Mouse (Mus musculus): ENCODE measurements at regions not wholly inside any gene's neighbourhood (a gene's known extent, or its start where the extent isn't known, plus 50 kb on each side); places are given as distances from the start of the nearest gene placed in this dataset.
"Not testable (repeated sequence)": the region's sequence is repeated elsewhere in the genome, so short reads cannot be mapped to it uniquely, and the experiment has no call there.

DNA sequence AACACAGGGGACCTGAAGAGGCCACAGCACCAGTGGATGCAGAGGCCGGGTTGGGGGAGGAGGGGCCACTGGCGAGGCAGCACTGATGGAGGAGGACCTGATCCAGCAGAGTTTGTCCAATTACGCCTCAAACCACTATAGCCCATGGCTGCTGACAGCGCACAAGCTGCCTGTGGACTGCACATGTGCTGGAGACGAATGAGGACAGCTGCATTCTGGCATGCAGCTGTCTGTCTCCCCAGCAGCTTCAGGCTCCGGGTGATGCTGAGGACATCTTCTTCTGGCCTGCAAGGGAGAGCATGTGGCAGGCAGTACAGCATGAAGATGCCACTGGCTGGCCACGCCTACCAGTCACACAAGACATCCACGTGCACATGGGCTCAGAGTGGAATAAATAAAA lies 1055.2 kb downstream of the Basp1 start:
- Histone ChIP-seq H3K4me3 (no peak overlapping the region), H3K4me2 (no peak overlapping the region), H3K4me1 (no peaks in the 10 kb centered on the region), H3K27me3 (replicated peaks) (no peaks in the 10 kb centered on the region), H3K36me3 (no peaks in the 10 kb centered on the region), H3K9ac (no peak overlapping the region), H3K9me3 (replicated peaks) (peaks cover 9% of the 10 kb centered on the region; the same call in 1 of the 2 replicates), H3K27ac (no peak overlapping the region)
- 74% methylated on average over 8 of the region's 8 CpGs for WGBS (ENCODE audit: insufficient replicate concordance)
- ATAC-seq: no peak

DNA sequence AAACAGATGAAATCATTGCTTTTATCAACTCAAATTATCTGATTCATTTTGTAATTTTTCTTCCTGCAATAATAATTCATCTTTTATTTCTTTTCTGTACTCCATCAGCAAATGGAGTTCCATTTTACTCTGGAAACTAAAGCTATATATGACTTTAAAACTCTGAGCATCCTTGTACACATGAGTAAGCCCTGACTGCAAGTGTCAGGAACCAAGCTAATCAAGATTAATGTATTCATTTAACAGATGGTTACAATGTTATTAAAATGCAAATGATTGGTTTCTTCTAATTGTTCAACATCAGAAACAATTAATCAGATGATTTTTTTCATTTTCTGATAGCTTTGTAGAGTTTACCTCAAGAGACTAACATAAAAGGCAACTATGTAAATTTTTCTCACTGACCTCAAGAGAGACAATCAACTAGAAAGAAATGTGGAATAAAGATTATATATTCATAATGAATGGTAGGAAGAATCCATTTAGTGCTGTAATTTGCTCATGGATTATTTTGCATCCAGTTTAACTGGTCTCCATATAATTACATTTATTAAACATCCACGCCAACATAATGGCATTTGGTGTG lies 1064.5 kb downstream of the Basp1 start:
- H3K27me3 ChIP-seq (replicated peaks): no peaks in the 10 kb centered on the region
- no peaks in the 10 kb centered on the region for H3K9me3 ChIP-seq (replicated peaks)
- no peak for ATAC-seq
- no peak overlapping the region for H3K4me3 ChIP-seq
- no peak overlapping the region for H3K9ac ChIP-seq
- no peaks in the 10 kb centered on the region for H3K4me1 ChIP-seq
- no peak overlapping the region for H3K4me2 ChIP-seq
- 67% methylated on average over 1 of the region's 1 CpGs for WGBS (ENCODE audit: insufficient replicate concordance)
- H3K27ac ChIP-seq: no peak overlapping the region
- H3K36me3 ChIP-seq: no peaks in the 10 kb centered on the region

DNA sequence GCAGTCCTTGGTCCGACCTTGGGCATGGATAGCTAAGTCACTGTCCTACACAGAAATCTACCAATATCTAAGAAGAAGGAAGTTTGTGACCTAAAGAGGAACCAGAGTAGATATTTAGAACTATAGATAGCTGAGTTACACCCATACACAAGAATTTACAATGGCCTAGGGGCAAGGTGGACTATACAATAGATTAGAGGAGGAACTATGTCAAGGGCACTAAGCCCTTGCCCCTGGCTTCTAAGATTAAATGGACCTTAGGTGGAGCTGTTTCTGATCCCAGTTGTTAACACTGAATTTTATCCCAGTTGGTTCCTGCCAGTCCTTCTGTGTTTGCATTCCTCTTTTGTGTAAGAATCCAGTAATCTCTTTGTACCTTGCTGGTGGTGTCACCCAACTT lies 1077.7 kb downstream of the Basp1 start:
- 48% methylated on average over 1 of the region's 1 CpGs for WGBS (ENCODE audit: insufficient replicate concordance)
- not testable (repeated sequence) for H3K4me1 ChIP-seq; H3K27me3 ChIP-seq (replicated peaks); H3K4me3 ChIP-seq; H3K9ac ChIP-seq; ATAC-seq; H3K27ac ChIP-seq; H3K9me3 ChIP-seq (replicated peaks); H3K36me3 ChIP-seq; H3K4me2 ChIP-seq

DNA sequence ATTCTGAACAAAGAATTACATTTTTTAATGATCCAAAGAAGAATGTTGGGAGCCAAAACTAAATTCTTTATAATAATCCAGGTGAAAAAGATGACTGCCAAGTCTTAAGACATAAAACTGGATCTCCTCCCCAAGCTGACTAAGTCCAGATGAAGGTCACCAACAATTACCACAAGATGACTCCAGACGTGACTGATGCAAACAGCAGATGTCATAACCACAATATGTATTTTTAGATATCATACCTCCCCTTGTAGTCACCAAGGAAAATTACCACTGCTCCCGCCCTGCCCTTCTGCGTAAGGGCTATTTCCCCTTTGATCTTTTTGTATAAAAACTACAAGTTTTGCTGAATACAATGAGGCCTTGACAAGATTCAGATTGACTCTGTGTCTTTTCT lies 1110.4 kb downstream of the Basp1 start:
- not testable (repeated sequence) for H3K4me3 ChIP-seq; H3K27me3 ChIP-seq (replicated peaks); H3K27ac ChIP-seq; H3K4me1 ChIP-seq; ATAC-seq; H3K36me3 ChIP-seq; H3K9ac ChIP-seq; H3K9me3 ChIP-seq (replicated peaks); H3K4me2 ChIP-seq
- 67% methylated on average over 3 of the region's 3 CpGs for WGBS (ENCODE audit: insufficient replicate concordance)

DNA sequence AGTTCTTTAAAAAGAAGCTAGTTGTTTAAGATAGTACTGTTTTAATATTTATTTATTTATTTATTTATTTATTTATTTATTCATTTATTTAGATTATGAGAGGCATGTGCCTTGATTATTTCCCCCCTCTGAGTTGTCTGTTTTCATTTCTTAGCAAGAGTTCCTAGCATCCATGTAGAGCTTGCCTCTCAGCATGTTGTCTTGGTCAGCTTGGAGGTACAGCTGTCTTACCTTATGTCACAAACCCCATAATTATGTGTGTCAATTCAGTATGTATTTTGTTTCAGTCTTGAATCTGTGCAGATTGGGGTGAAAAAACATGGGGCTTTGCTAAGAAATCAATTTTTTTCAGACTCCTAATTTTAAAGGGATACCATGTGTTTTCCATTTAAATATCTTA lies 1116.3 kb downstream of the Basp1 start:
- no peaks in the 10 kb centered on the region for H3K27me3 ChIP-seq (replicated peaks)

DNA sequence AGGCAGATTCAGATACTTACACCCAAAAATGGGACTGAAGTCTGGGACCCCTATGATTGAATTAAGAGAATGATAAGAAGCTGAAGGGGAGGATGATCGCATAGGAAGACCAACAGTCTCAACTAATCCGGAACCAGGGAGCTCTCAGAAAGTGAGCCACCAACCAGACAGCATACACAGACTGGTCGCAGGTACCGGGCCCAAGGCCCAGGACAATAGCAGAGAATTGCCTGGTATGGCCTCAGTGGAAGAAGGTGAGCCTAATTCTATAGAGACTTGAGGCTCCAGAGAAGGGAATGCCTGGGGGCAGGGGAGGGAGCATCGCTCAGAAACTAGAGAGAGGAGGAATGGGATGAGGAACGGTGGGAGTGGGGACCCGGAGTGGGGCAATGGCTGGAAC lies 1116.8 kb downstream of the Basp1 start:
- Histone ChIP-seq H3K4me1 (no peaks in the 10 kb centered on the region), H3K9me3 (replicated peaks) (0 out of 2 replicates have a peak, but pooled peaks cover 4% of the 10 kb centered on the region), H3K36me3 (no peaks in the 10 kb centered on the region), H3K27me3 (replicated peaks) (no peaks in the 10 kb centered on the region), H3K9ac (no peak overlapping the region), H3K4me2 (no peak overlapping the region), H3K27ac (no peak overlapping the region), H3K4me3 (no peak overlapping the region)
- ATAC-seq: no peak
- 83% methylated on average over 7 of the region's 7 CpGs for WGBS (ENCODE audit: insufficient replicate concordance)

More for the DNA sequence above, 1116.3 kb downstream of the Basp1 start:
- H3K9ac ChIP-seq: no peak overlapping the region
- H3K9me3 ChIP-seq (replicated peaks): 0 out of 2 replicates have a peak, but pooled peaks cover 4% of the 10 kb centered on the region
- no peaks in the 10 kb centered on the region for H3K4me1 ChIP-seq
- ATAC-seq: no peak
- H3K36me3 ChIP-seq: no peaks in the 10 kb centered on the region
- no peak overlapping the region for H3K27ac ChIP-seq
- no peak overlapping the region for H3K4me3 ChIP-seq
- H3K4me2 ChIP-seq: no peak overlapping the region

GRCm38 (mm10) chr15:24275100-24275499 lies 1138.5 kb downstream of the Basp1 start:
- H3K9me3 ChIP-seq (replicated peaks): no peaks in the 10 kb centered on the region
- 44% methylated on average over 5 of the region's 5 CpGs for WGBS (ENCODE audit: insufficient replicate concordance)
- H3K4me2 ChIP-seq: no peak overlapping the region
- H3K4me3 ChIP-seq: no peak overlapping the region
- H3K4me1 ChIP-seq: no peaks in the 10 kb centered on the region
- no peaks in the 10 kb centered on the region for H3K36me3 ChIP-seq
- H3K27ac ChIP-seq: no peak overlapping the region
- no peak for ATAC-seq
- no peak overlapping the region for H3K9ac ChIP-seq
- H3K27me3 ChIP-seq (replicated peaks): no peaks in the 10 kb centered on the region

DNA sequence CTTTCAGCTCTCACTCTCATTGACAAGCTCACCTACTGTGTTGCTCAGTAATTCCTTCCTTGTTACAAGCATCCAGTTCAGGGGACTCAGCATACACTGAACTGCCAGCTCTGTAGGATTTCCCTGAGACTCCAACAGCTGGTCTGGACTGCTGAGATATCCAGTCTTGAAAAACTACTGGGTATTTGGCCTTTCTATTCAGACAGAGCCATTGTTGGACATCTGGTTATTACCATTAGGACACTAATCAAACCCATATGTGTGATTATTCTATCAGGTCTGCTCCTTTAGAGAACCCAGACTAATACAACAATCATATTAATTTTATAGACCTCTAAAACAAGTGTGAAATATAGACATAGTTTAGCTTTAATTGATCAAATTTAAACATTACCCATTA lies 1146.2 kb downstream of the Basp1 start:
- H3K4me3 ChIP-seq: no peak overlapping the region
- no peak overlapping the region for H3K9ac ChIP-seq
- H3K4me2 ChIP-seq: no peak overlapping the region
- H3K27ac ChIP-seq: no peak overlapping the region
- H3K9me3 ChIP-seq (replicated peaks): no peaks in the 10 kb centered on the region
- no peaks in the 10 kb centered on the region for H3K27me3 ChIP-seq (replicated peaks)
- no peak for ATAC-seq
- H3K4me1 ChIP-seq: no peaks in the 10 kb centered on the region
- H3K36me3 ChIP-seq: no peaks in the 10 kb centered on the region
